Mouse (Mus musculus): Measurements from ENCODE around the gene Ank2.

DNA sequence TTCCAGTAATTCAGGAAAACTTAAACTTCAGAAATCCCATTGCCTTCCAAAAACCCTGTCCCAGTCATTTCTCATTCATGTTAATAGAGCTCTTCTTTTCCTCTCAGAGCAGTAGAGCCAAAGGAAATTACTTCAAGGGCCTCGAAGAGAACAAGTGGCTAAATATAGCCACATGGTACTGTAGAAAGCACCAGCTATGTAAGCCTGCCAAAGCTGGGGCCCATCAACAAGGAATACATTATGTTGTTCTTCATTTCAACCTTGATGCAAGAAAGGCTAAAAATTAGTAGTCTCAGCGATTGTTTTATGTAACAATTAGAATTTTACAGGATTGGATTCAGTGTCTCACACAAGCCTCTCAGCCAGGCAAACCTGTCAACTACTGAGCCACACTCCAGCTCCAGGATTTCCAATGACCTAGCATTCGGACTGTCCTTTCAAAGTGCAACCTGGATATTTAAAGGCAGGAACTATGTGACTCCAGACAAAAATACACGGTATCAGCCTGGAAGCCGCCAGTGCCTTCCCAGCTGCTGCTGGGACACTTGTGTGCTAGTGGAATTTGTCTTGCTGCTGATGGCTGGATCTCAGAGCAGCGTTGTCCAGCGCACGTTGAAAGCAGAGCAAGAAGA lies 26.2 kb upstream of the Ank2 start:
- no peak for TF ChIP-seq POLR2A (IDR thresholded peaks at IDR 0.05; ENCODE audit: extremely low read depth, insufficient read depth, low read length)
- no peak for TF ChIP-seq CTCF (IDR thresholded peaks at IDR 0.05; ENCODE audit: extremely low read depth, insufficient read depth, low read length)

Data from cortical plate, adult 2 months (tissue).